Mouse (Mus musculus): ENCODE results near the gene Ttll2. TPM values are rescaled to one million over a fixed set of nuclear protein-coding genes. Genes with fewer than 3 reads are reported as not detected.
"Not testable (repeated sequence)": the region's sequence is repeated elsewhere in the genome, so short reads cannot be mapped to it uniquely, and the experiment has no call there.

Ttll2 gene
- polyA plus RNA-seq, 1 experiment from 2014 or later = not detected

DNA sequence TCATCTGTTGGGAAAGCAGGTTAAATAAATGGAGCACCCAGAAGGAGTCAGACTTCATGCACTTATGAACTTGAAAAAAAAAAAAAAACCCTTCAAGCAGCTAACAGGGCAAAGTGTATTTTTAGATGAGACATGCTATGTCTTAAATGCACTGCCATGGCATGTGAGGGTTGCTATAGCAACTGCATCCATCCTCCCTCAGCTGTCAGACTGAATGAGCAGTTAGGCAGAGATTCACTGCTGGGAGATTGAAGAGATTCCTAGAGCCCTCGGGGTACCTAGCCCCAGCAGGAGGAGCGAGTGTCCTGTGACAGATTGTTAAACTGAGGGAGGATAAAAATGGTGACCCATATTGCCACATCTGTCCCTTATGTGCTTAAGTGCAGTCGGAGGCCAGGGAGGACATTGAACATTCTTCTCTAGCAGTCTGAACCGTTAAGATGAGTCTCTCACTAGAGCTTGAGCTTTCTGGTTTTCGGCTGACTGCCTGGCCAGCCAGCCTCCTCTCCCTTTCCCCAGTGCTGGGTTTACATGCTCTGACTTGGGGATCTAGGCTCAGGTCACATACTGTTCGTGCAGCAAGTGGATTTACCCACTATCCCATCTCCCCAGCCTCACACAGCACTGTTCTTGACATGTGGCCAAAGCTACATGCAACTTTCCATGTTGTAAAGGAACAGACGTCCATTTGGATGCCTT, 14.3 kb upstream of the Ttll2 start:
- 19% methylated on average over 4 of the region's 7 CpGs for WGBS
- not testable (repeated sequence) for H3K9ac ChIP-seq; H3K27ac ChIP-seq; H3K36me3 ChIP-seq (replicated peaks; ENCODE audit: control insufficient read depth, insufficient read depth); H3K9me3 ChIP-seq (ENCODE audit: control insufficient read depth, low read length); H3K4me1 ChIP-seq (replicated peaks; ENCODE audit: control insufficient read depth, insufficient read depth, low read length); H3K4me3 ChIP-seq (replicated peaks; ENCODE audit: low read length); H3K4me2 ChIP-seq (replicated peaks); H3K27me3 ChIP-seq (ENCODE audit: control insufficient read depth, insufficient read depth, low read length)
- ATAC-seq (ENCODE audit: low FRiP score) (peak; percentile 72; the same call in 1 of the 2 replicates), DNase-seq (ENCODE audit: low spot score) (peak; percentile 26)

GRCm38 (mm10) chr17:7366265-7366664, 13.8 kb upstream of the Ttll2 start:
- not testable (repeated sequence) for H3K9me3 ChIP-seq (ENCODE audit: control insufficient read depth, low read length); DNase-seq (ENCODE audit: low spot score); H3K4me1 ChIP-seq (replicated peaks; ENCODE audit: control insufficient read depth, insufficient read depth, low read length); H3K27ac ChIP-seq; H3K36me3 ChIP-seq (replicated peaks; ENCODE audit: control insufficient read depth, insufficient read depth); H3K9ac ChIP-seq; H3K4me2 ChIP-seq (replicated peaks); H3K4me3 ChIP-seq (replicated peaks; ENCODE audit: low read length); ATAC-seq (ENCODE audit: low FRiP score); H3K27me3 ChIP-seq (ENCODE audit: control insufficient read depth, insufficient read depth, low read length)
- WGBS = no CpG with 5 or more reads among the region's 1 CpGs

DNA sequence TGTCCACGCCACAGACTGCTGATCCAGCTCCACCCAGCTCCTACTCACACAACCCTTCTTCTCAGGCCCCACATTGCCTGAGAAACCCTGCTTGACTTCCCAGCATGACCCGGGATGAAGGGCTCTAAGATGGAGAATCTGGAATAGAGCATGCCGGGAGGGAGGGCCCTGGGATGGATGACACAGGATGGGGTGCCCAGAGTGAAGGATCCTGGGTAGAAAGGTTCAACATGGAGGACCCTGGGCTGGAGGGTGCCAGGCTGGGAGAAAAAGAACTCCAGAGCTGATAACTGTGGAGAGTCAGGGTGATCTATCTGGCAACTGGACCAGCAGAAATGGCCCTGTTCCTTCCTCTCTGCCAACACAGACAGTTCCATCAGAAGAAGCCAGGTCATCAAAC, 13.1 kb upstream of the Ttll2 start:
- ATAC-seq (ENCODE audit: low FRiP score) = peak; percentile 21; the same call in 1 of the 2 replicates
- H3K36me3 ChIP-seq (replicated peaks; ENCODE audit: control insufficient read depth, insufficient read depth) = not testable (repeated sequence)

DNA sequence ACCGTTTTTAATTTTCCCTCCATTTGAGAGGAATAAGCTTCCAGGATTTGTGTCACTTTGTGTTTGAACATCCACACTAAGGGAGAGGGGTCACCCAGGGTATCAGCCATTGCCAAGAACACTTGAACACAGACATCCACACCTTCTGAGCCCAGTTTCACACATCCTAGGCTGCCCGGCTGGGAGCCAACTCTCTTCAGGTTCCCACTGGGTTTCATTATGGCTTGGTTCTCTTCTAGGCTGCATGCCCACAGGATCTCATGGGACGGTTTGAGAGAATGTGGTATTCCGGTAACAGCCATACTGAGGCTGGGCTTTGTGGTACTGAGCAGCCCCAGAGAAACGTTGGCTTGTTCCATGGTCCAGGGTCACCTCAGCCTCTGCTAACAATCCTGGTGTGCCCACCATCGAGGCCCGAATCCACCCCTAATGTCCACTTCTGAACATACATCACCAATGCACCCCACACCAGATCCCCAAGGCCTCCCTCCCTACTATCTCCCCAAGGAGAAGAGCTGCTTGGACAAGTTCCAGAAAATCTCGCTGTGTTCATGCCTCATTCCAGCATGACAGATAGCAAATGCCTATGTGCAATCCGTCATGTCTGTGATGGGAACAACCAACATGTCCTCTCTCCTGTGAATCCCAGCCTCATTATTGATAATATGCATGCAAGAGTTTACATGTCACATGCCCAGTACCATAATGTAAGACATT, 8.4 kb upstream of the Ttll2 start:
- H3K4me2 ChIP-seq (replicated peaks); H3K9ac ChIP-seq; H3K36me3 ChIP-seq (replicated peaks; ENCODE audit: control insufficient read depth, insufficient read depth); DNase-seq (ENCODE audit: low spot score); H3K4me3 ChIP-seq (replicated peaks; ENCODE audit: low read length); ATAC-seq (ENCODE audit: low FRiP score); H3K4me1 ChIP-seq (replicated peaks; ENCODE audit: control insufficient read depth, insufficient read depth, low read length); H3K9me3 ChIP-seq (ENCODE audit: control insufficient read depth, low read length); H3K27ac ChIP-seq; H3K27me3 ChIP-seq (ENCODE audit: control insufficient read depth, insufficient read depth, low read length): not testable (repeated sequence)
- 69% methylated on average over 8 of the region's 9 CpGs for WGBS

More for the DNA sequence above, 13.1 kb upstream of the Ttll2 start:
- WGBS = 100% methylated on average over 1 of the region's 3 CpGs
- not testable (repeated sequence) for H3K27me3 ChIP-seq (ENCODE audit: control insufficient read depth, insufficient read depth, low read length); H3K4me2 ChIP-seq (replicated peaks); DNase-seq (ENCODE audit: low spot score); H3K9ac ChIP-seq; H3K27ac ChIP-seq; H3K4me1 ChIP-seq (replicated peaks; ENCODE audit: control insufficient read depth, insufficient read depth, low read length); H3K4me3 ChIP-seq (replicated peaks; ENCODE audit: low read length); H3K9me3 ChIP-seq (ENCODE audit: control insufficient read depth, low read length)

GRCm38 (mm10) chr17:7359806-7360205, 7.3 kb upstream of the Ttll2 start:
- H3K4me2 ChIP-seq (replicated peaks); H3K27ac ChIP-seq; H3K9me3 ChIP-seq (ENCODE audit: control insufficient read depth, low read length); H3K4me1 ChIP-seq (replicated peaks; ENCODE audit: control insufficient read depth, insufficient read depth, low read length); DNase-seq (ENCODE audit: low spot score); ATAC-seq (ENCODE audit: low FRiP score); H3K36me3 ChIP-seq (replicated peaks; ENCODE audit: control insufficient read depth, insufficient read depth); H3K4me3 ChIP-seq (replicated peaks; ENCODE audit: low read length); H3K27me3 ChIP-seq (ENCODE audit: control insufficient read depth, insufficient read depth, low read length); H3K9ac ChIP-seq: not testable (repeated sequence)
- WGBS = 75% methylated on average over 4 of the region's 4 CpGs

DNA sequence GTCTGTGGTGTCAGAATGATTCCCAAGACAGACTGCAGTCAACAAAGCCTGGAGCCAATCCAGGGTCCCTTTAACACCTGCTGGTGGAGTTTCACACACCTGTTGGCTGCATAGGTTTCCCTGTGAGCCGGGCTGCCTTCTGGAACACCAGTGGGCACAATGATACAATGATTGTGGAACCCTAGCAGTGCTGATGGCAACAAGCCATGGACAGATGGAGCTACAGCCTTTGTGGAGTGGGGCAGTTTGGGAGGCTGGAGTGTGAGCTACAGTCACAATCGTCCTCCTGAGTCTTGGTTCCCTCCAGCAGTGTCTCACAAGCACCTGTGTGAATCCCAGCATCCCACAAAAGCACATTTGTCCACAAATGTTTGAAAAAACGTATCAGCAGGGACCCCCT, 3.7 kb downstream of the Ttll2 start:
- not testable (repeated sequence) for DNase-seq (ENCODE audit: low spot score)

GRCm38 (mm10) chr17:7337381-7337780, 15.1 kb downstream of the Ttll2 start:
- H3K36me3 ChIP-seq (replicated peaks; ENCODE audit: control insufficient read depth, insufficient read depth); DNase-seq (ENCODE audit: low spot score); H3K4me1 ChIP-seq (replicated peaks; ENCODE audit: control insufficient read depth, insufficient read depth, low read length); H3K9me3 ChIP-seq (ENCODE audit: control insufficient read depth, low read length); H3K27me3 ChIP-seq (ENCODE audit: control insufficient read depth, insufficient read depth, low read length); H3K4me2 ChIP-seq (replicated peaks); H3K27ac ChIP-seq; H3K9ac ChIP-seq; H3K4me3 ChIP-seq (replicated peaks; ENCODE audit: low read length): not testable (repeated sequence)
- 74% methylated on average over 8 of the region's 9 CpGs for WGBS
- 0 out of 2 replicates have a peak, but pooled peaks have one; percentile 31 for ATAC-seq (ENCODE audit: low FRiP score)

More for the DNA sequence above, 3.7 kb downstream of the Ttll2 start:
- H3K27ac ChIP-seq; H3K4me1 ChIP-seq (replicated peaks; ENCODE audit: control insufficient read depth, insufficient read depth, low read length); ATAC-seq (ENCODE audit: low FRiP score); H3K4me3 ChIP-seq (replicated peaks; ENCODE audit: low read length); H3K9me3 ChIP-seq (ENCODE audit: control insufficient read depth, low read length); H3K9ac ChIP-seq; H3K36me3 ChIP-seq (replicated peaks; ENCODE audit: control insufficient read depth, insufficient read depth); H3K27me3 ChIP-seq (ENCODE audit: control insufficient read depth, insufficient read depth, low read length); H3K4me2 ChIP-seq (replicated peaks): not testable (repeated sequence)
- WGBS = 55% methylated on average over 2 of the region's 3 CpGs

DNA sequence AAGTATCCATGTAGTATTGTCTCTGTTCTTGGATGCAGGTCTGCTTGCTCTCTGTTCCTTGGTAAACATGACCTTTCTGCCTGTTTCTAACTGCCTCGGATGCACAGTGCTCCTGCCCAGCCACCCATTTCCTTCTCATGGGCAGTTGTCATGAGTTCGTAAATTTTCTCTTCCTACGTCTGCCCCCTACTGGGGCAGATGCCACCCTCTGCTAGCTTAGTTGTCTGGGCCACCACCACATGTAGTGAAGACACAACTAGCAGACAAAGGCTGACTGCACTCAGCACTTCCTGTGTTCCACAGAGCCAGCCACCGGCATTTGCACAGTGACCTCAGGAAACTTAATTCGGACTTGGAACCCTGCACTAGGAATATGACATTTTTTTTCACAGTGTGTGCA, 19.8 kb downstream of the Ttll2 start:
- H3K4me2 ChIP-seq (replicated peaks); H3K4me3 ChIP-seq (replicated peaks; ENCODE audit: low read length); H3K4me1 ChIP-seq (replicated peaks; ENCODE audit: control insufficient read depth, insufficient read depth, low read length); H3K27ac ChIP-seq; H3K27me3 ChIP-seq (ENCODE audit: control insufficient read depth, insufficient read depth, low read length); ATAC-seq (ENCODE audit: low FRiP score); H3K9me3 ChIP-seq (ENCODE audit: control insufficient read depth, low read length); H3K9ac ChIP-seq; H3K36me3 ChIP-seq (replicated peaks; ENCODE audit: control insufficient read depth, insufficient read depth); DNase-seq (ENCODE audit: low spot score): not testable (repeated sequence)
- 97% methylated on average over 2 of the region's 5 CpGs for WGBS

DNA sequence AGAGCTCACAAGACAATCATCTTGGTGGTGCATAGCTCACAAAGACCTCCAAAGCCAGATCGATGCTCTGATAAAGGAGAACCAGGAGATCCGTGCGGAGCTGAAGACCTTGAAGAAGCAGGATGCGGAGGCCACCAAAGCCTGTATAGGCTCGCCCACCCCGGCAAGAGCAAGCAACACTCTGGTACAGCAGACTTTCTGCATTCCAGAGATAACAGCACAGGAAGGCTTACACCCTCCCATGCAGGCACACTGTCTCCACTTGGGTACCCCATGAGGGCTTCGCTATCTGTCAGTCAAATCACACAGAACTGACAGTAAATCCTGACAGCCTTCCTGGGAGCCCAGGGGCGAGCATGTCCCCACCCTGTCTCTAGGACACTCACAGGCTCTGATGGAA, 26.1 kb downstream of the Ttll2 start:
- ATAC-seq (ENCODE audit: low FRiP score); H3K27ac ChIP-seq; H3K4me3 ChIP-seq (replicated peaks; ENCODE audit: low read length); H3K4me1 ChIP-seq (replicated peaks; ENCODE audit: control insufficient read depth, insufficient read depth, low read length); H3K36me3 ChIP-seq (replicated peaks; ENCODE audit: control insufficient read depth, insufficient read depth); H3K9me3 ChIP-seq (ENCODE audit: control insufficient read depth, low read length); DNase-seq (ENCODE audit: low spot score); H3K9ac ChIP-seq; H3K4me2 ChIP-seq (replicated peaks); H3K27me3 ChIP-seq (ENCODE audit: control insufficient read depth, insufficient read depth, low read length): not testable (repeated sequence)
- 80% methylated on average over 4 of the region's 8 CpGs for WGBS
